Mouse (Mus musculus) spleen, adult 2 months (tissue): ENCODE results near the gene Cic. TPM values are rescaled to one million over a fixed set of nuclear protein-coding genes. Genes with fewer than 3 reads are reported as not detected.

Experiments
- DNase-seq, 2 experiments: peaks; one replicate each; pipeline versions ENCODE4 v3.0.0 to v3.0.0-alpha.2; 2012 to 2021; ENCODE audit warnings: low spot score in 2 of 2, low read depth in 1 of 2
- H3K27ac ChIP-seq: fragments of 200-500 bp; 2 replicates; pipeline ENCODE4 v1.5.1; 2012; ENCODE audit warnings: low read length, inconsistent platforms; ENCODE audit not compliant: insufficient read depth
- H3K27me3 ChIP-seq: fragments of 200-500 bp; 2 replicates; pipeline ENCODE4 v1.6.1; 2012; ENCODE audit warnings: mild to moderate bottlenecking, moderate library complexity, low read length, inconsistent platforms; ENCODE audit not compliant: control insufficient read depth, insufficient read depth
- H3K36me3 ChIP-seq: fragments of 200-500 bp; 2 replicates; pipeline ENCODE4 v1.6.1; 2012; ENCODE audit warnings: mild to moderate bottlenecking, low read length, inconsistent platforms; ENCODE audit not compliant: control insufficient read depth, insufficient read depth
- H3K4me1 ChIP-seq: fragments of 200-500 bp; 2 replicates; pipeline ENCODE4 v1.6.1; 2011; ENCODE audit warnings: inconsistent platforms; ENCODE audit not compliant: control insufficient read depth, insufficient read depth, insufficient read length
- H3K4me3 ChIP-seq: fragments of 200-500 bp; 2 replicates; pipeline ENCODE4 v1.5.1; 2011; ENCODE audit warnings: mild to moderate bottlenecking, inconsistent platforms; ENCODE audit not compliant: insufficient read depth, insufficient read length; ENCODE audit errors: extremely low read depth
- CTCF ChIP-seq: fragments of 200-500 bp; IDR thresholded peaks from 2 replicates; pipeline ENCODE4 v1.5.1; 2011; ENCODE audit warnings: mild to moderate bottlenecking, inconsistent platforms; ENCODE audit not compliant: insufficient read depth, insufficient read length, insufficient replicate concordance; ENCODE audit errors: extremely low read depth
- POLR2A ChIP-seq: fragments of 200-500 bp; IDR thresholded peaks from 2 replicates; pipeline ENCODE4 v1.6.1; 2011; ENCODE audit warnings: low read depth, low read length, inconsistent platforms
- WGBS: fragments of 180-500 bp; shearing (Covaris S2); methylation state at CpG from one replicate; pipeline ENCODE4 v1.1.7; 2018; 5-methylcytosine and 5-hydroxymethylcytosine counted together
- polyA plus RNA-seq: library from polyadenylated mRNA; depleted of rRNA; stranded (reverse); fragments of >200 nt; gene quantifications from 2 replicates; pipeline ENCODE4 v1.2.3, GENCODE M21; 2012; rRNA removed

Gene Cic
- polyA plus RNA-seq, result 112 and 128 TPM in 2 replicates

- 1% methylated on average over 29 of the region's 29 CpGs for WGBS
- DNase-seq, result peak; percentile 98 to 100
- no peaks in the 10 kb centered on the region for H3K27me3 ChIP-seq
- H3K36me3 ChIP-seq, result peaks cover 8% of the 10 kb centered on the region; the same call in 1 of the 2 replicates
- peak within 1 kb of the TSS; percentile 85 for H3K4me3 ChIP-seq
- TF ChIP-seq POLR2A (no peak), CTCF (no peak)
- peaks cover 27% of the 10 kb centered on the region for H3K4me1 ChIP-seq
- peak within 1 kb of the TSS; percentile 98 for H3K27ac ChIP-seq
Observed at GRCm38 (mm10) chr7:25267301-25267750, at the start of gene Cic. Cic (plus strand) TSS chr7:25267704.

- DNase-seq, result peak in 1 of 2 experiments; percentile 32
- peaks cover 22% of the 10 kb centered on the region; the same call in 1 of the 2 replicates for H3K4me1 ChIP-seq
- no peaks in the 10 kb centered on the region for H3K27me3 ChIP-seq
- peak overlapping the region; percentile 73 for H3K4me3 ChIP-seq
- peak overlapping the region; percentile 81 for H3K27ac ChIP-seq
- TF ChIP-seq CTCF (no peak), POLR2A (no peak)
- 0 out of 2 replicates have a peak, but pooled peaks cover 3% of the 10 kb centered on the region for H3K36me3 ChIP-seq
- 2% methylated on average over 53 of the region's 53 CpGs for WGBS
Observed at GRCm38 (mm10) chr7:25218705-25219415, 48.6 kb upstream of the Cic start.

GRCm38 (mm10) chr7:25219416-25219750, 48.1 kb upstream of the Cic start:
- Histone ChIP-seq H3K27ac (peak overlapping the region; percentile 81), H3K4me3 (peak overlapping the region; percentile 73), H3K36me3 (peaks cover 3% of the 10 kb centered on the region), H3K4me1 (peaks cover 22% of the 10 kb centered on the region; the same call in 1 of the 2 replicates), H3K27me3 (no peaks in the 10 kb centered on the region)
- under 1% methylated on average over 16 of the region's 16 CpGs for WGBS
- no peak for TF ChIP-seq POLR2A
- no peak for TF ChIP-seq CTCF
- peak in 1 of 2 experiments; percentile 18 for DNase-seq

- DNase-seq, result peak; percentile 95 to 96
- H3K27ac ChIP-seq, result peak overlapping the region; percentile 81
- H3K4me3 ChIP-seq, result peak overlapping the region; percentile 73
- TF ChIP-seq CTCF (no peak), POLR2A (peak; percentile 82)
- peaks cover 22% of the 10 kb centered on the region; the same call in 1 of the 2 replicates for H3K4me1 ChIP-seq
- WGBS, result 3% methylated on average over 31 of the region's 31 CpGs
- no peaks in the 10 kb centered on the region for H3K27me3 ChIP-seq
- peaks cover 8% of the 10 kb centered on the region for H3K36me3 ChIP-seq
Observed at GRCm38 (mm10) chr7:25219756-25220456, 47.6 kb upstream of the Cic start.

- H3K27ac ChIP-seq, result peak within 1 kb of the TSS; percentile 81
- no peak for DNase-seq
- H3K27me3 ChIP-seq, result no peaks in the 10 kb centered on the region
- H3K4me3 ChIP-seq, result peak within 1 kb of the TSS; percentile 76
- H3K4me1 ChIP-seq, result peaks cover 22% of the 10 kb centered on the region; the same call in 1 of the 2 replicates
- no peak for TF ChIP-seq CTCF
- TF ChIP-seq POLR2A, result no peak
- 2% methylated on average over 20 of the region's 20 CpGs for WGBS
- peaks cover 14% of the 10 kb centered on the region for H3K36me3 ChIP-seq
Observed at GRCm38 (mm10) chr7:25220457-25221101, 46.9 kb upstream of the Cic start, which contains the start of gene Dedd2. Dedd2 (minus strand) TSS chr7:25220615.

GRCm38 (mm10) chr7:25221102-25221883, 46.2 kb upstream of the Cic start, which contains the start of gene Zfp526:
Zfp526 (plus strand) TSS chr7:25221425.
- no peak for TF ChIP-seq CTCF
- TF ChIP-seq POLR2A, result no peak; the same call in 1 of the 2 replicates
- under 1% methylated on average over 44 of the region's 45 CpGs for WGBS
- Histone ChIP-seq H3K27ac (peak within 1 kb of the TSS; percentile 61), H3K27me3 (no peaks in the 10 kb centered on the region), H3K4me3 (peak within 1 kb of the TSS; percentile 76), H3K4me1 (peaks cover 22% of the 10 kb centered on the region; the same call in 1 of the 2 replicates), H3K36me3 (peaks cover 22% of the 10 kb centered on the region)
- peak; percentile 87 to 97 for DNase-seq
